Mouse (Mus musculus) midbrain, embryonic 11.5 days (tissue): ENCODE results near the gene Hilpda. TPM values are rescaled to one million over a fixed set of nuclear protein-coding genes. Genes with fewer than 3 reads are reported as not detected.

Experiments used
- ATAC-seq: fragments of 200-750 bp; cut with Nextera tagmentation; 2 replicates; pipeline ENCODE4 v1.8.0; 2017; ENCODE audit warnings: moderate TSS enrichment, moderate library complexity; ENCODE audit not compliant: low FRiP score
- DNase-seq: peaks from one replicate; pipeline ENCODE4 v3.0.0; 2015; ENCODE audit warnings: low spot score; ENCODE audit errors: missing footprints
- H3K27ac ChIP-seq: fragments of 300-500 bp; sonication (generic); 2 replicates; pipeline ENCODE4 v1.5.1; 2014; ENCODE audit warnings: low read depth, low read length
- H3K27me3 ChIP-seq: fragments of 300-500 bp; sonication (generic); 2 replicates; pipeline ENCODE4 v1.6.1; 2014; ENCODE audit warnings: mild to moderate bottlenecking, low read length, moderate library complexity, mixed read lengths; ENCODE audit not compliant: control insufficient read depth, insufficient read depth
- H3K36me3 ChIP-seq: fragments of 300-500 bp; sonication (generic); 2 replicates; pipeline ENCODE4 v1.6.1; 2014; ENCODE audit warnings: mild to moderate bottlenecking, low read length, moderate library complexity, mixed read lengths; ENCODE audit not compliant: control insufficient read depth, insufficient read depth
- H3K4me1 ChIP-seq: fragments of 300-500 bp; sonication (generic); 2 replicates; pipeline ENCODE4 v1.6.1; 2014; ENCODE audit warnings: low read length; ENCODE audit not compliant: control insufficient read depth, insufficient read depth
- H3K4me2 ChIP-seq: fragments of 300-500 bp; sonication (generic); 2 replicates; pipeline ENCODE4 v1.6.1; 2014; ENCODE audit warnings: mild to moderate bottlenecking, moderate library complexity
- H3K4me3 ChIP-seq: fragments of 300-500 bp; sonication (generic); 2 replicates; pipeline ENCODE4 v1.5.1; 2014; ENCODE audit warnings: low read depth, low read length
- H3K9ac ChIP-seq: fragments of 300-500 bp; sonication (generic); 2 replicates; pipeline ENCODE4 v1.6.1; 2014; ENCODE audit warnings: low read length
- H3K9me3 ChIP-seq: fragments of 300-500 bp; sonication (generic); 2 replicates; pipeline ENCODE4 v1.6.1; 2016; ENCODE audit warnings: low read length; ENCODE audit not compliant: control insufficient read depth
- WGBS: fragments of 180-500 bp; shearing (Covaris S2); extraction: QIAGEN DNeasy Blood & Tissue Kit; methylation state at CpG from one replicate; pipeline ENCODE4 v1.1.7; 2014; 5-methylcytosine and 5-hydroxymethylcytosine counted together
- polyA plus RNA-seq: library from polyadenylated mRNA; unstranded; fragments of >200 nt; fragmentation: Nextera tagmentation; extraction: Ambion mirVana; gene quantifications from 2 replicates; pipeline ENCODE4 v1.2.1, GENCODE M21; 2014

The Hilpda gene
- polyA plus RNA-seq, 1 experiment from 2014 or later = 30.1 TPM

GRCm38 (mm10) chr6:29242265-29242664, 30.0 kb upstream of the Hilpda start:
- Histone ChIP-seq H3K4me2 (no peak overlapping the region), H3K9me3 (no peaks in the 10 kb centered on the region), H3K4me3 (no peak overlapping the region), H3K36me3 (no peaks in the 10 kb centered on the region), H3K4me1 (no peaks in the 10 kb centered on the region), H3K27ac (no peak overlapping the region), H3K9ac (no peak overlapping the region), H3K27me3 (no peaks in the 10 kb centered on the region)
- ATAC-seq (no peak), DNase-seq (no peak)
- WGBS = 50% methylated on average over 1 of the region's 1 CpGs

GRCm38 (mm10) chr6:29245272-29246120, 26.8 kb upstream of the Hilpda start:
- ATAC-seq (no peak), DNase-seq (no peak)
- Histone ChIP-seq H3K4me3 (no peak overlapping the region), H3K4me2 (no peak overlapping the region), H3K9me3 (no peaks in the 10 kb centered on the region), H3K27ac (no peak overlapping the region), H3K27me3 (no peaks in the 10 kb centered on the region), H3K9ac (no peak overlapping the region), H3K36me3 (no peaks in the 10 kb centered on the region), H3K4me1 (no peaks in the 10 kb centered on the region)
- 80% methylated on average over 14 of the region's 14 CpGs for WGBS

- H3K27me3 ChIP-seq = no peaks in the 10 kb centered on the region
- no peak overlapping the region for H3K9ac ChIP-seq
- no peaks in the 10 kb centered on the region for H3K36me3 ChIP-seq
- H3K9me3 ChIP-seq = no peaks in the 10 kb centered on the region
- WGBS = 79% methylated on average over 3 of the region's 3 CpGs
- H3K27ac ChIP-seq = no peak overlapping the region
- ATAC-seq (no peak), DNase-seq (no peak)
- H3K4me1 ChIP-seq = no peaks in the 10 kb centered on the region
- no peak overlapping the region for H3K4me2 ChIP-seq
- H3K4me3 ChIP-seq = no peak overlapping the region
Measured at GRCm38 (mm10) chr6:29246183-29246582, 26.1 kb upstream of the Hilpda start.

DNA sequence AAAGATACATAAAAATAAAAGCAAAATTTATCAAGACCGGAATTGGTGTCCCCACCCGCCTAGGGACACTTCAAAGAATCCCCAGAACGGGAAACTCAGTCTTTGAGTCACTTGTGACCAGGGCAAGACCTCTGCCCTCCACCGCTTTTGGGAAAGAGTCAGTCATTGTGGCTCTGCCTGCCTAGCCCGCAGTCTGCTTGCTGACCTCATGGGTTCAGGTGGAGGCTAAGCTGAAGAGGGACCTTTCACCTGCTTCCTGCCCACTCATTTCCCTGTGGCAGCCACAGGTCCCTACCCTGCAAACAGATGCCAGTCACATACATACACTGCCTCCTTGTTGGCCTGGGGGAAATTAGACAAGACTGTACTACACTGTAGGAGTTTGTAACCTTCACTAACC, 25.7 kb upstream of the Hilpda start:
- 57% methylated on average over 5 of the region's 5 CpGs for WGBS
- no peak for DNase-seq
- ATAC-seq = no peak
- Histone ChIP-seq H3K4me2 (no peak overlapping the region), H3K9me3 (no peaks in the 10 kb centered on the region), H3K4me3 (no peak overlapping the region), H3K27me3 (no peaks in the 10 kb centered on the region), H3K36me3 (no peaks in the 10 kb centered on the region), H3K27ac (no peak overlapping the region), H3K4me1 (no peaks in the 10 kb centered on the region), H3K9ac (no peak overlapping the region)

GRCm38 (mm10) chr6:29247072-29247471, 25.2 kb upstream of the Hilpda start:
- no peaks in the 10 kb centered on the region for H3K27me3 ChIP-seq
- no peaks in the 10 kb centered on the region for H3K9me3 ChIP-seq
- H3K4me1 ChIP-seq = no peaks in the 10 kb centered on the region
- H3K4me3 ChIP-seq = no peak overlapping the region
- no peak for DNase-seq
- H3K4me2 ChIP-seq = no peak overlapping the region
- no peaks in the 10 kb centered on the region for H3K36me3 ChIP-seq
- H3K27ac ChIP-seq = no peak overlapping the region
- no peak overlapping the region for H3K9ac ChIP-seq
- ATAC-seq = no peak
- WGBS = 48% methylated on average over 4 of the region's 4 CpGs

DNA sequence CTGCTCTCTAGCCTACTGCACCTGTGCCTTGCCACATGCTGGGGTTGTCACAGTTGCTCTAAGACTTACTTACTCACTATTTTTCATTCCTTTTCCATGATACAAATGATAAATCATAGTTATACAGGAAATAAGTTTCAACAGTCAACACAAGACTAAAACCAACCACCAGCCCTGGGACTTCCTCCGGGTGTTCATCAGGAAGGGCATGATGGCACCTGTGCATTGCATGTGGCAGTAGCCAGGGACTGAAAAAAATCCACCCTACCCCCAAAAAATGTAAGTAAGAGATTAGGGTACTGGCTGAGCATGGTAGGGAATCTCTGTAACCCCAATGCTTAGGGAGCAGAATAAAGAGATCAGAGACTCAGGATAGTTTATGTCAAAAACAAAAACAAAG, 12.9 kb upstream of the Hilpda start:
- no peak for ATAC-seq
- no peak for DNase-seq
- WGBS = 90% methylated on average over 1 of the region's 1 CpGs

DNA sequence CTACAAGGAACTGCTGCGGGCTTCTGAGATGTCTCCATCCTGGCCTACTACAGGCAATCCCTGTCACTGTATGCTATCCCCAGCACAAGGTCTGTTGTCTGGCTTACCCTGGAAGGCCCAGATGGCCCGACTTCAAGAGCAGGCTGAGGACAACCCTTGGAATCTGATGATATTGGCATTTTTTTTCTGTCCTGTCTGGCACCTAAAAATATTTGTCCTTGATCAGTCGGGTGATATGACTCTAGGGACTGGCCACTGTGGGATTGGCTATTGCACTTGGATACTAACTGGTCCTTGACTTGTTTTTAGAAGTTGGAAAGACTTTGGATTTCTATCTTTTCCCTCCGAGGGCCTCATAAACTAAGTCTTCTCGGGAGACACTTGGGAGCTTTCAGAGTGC, 10.5 kb upstream of the Hilpda start:
- Histone ChIP-seq H3K4me1 (peaks cover 3% of the 10 kb centered on the region; the same call in 1 of the 2 replicates), H3K4me2 (no peak overlapping the region), H3K27ac (no peak overlapping the region), H3K4me3 (no peak overlapping the region), H3K9ac (no peak overlapping the region), H3K9me3 (no peaks in the 10 kb centered on the region), H3K27me3 (no peaks in the 10 kb centered on the region), H3K36me3 (no peaks in the 10 kb centered on the region)
- WGBS = 87% methylated on average over 5 of the region's 5 CpGs
- ATAC-seq (no peak), DNase-seq (no peak)

More for the DNA sequence above, 12.9 kb upstream of the Hilpda start:
- H3K27me3 ChIP-seq = no peaks in the 10 kb centered on the region
- H3K9ac ChIP-seq = no peak overlapping the region
- no peak overlapping the region for H3K27ac ChIP-seq
- H3K9me3 ChIP-seq = no peaks in the 10 kb centered on the region
- no peak overlapping the region for H3K4me3 ChIP-seq
- no peaks in the 10 kb centered on the region for H3K36me3 ChIP-seq
- H3K4me2 ChIP-seq = no peak overlapping the region
- peaks cover 3% of the 10 kb centered on the region; the same call in 1 of the 2 replicates for H3K4me1 ChIP-seq

GRCm38 (mm10) chr6:29263650-29264455, 8.4 kb upstream of the Hilpda start:
- no peak overlapping the region for H3K27ac ChIP-seq
- no peak overlapping the region for H3K4me3 ChIP-seq
- ATAC-seq (peak; percentile 61; the same call in 1 of the 2 replicates), DNase-seq (peak; percentile 89)
- H3K9me3 ChIP-seq = no peaks in the 10 kb centered on the region
- H3K9ac ChIP-seq = no peak overlapping the region
- H3K4me1 ChIP-seq = peaks cover 3% of the 10 kb centered on the region; the same call in 1 of the 2 replicates
- no peak overlapping the region for H3K4me2 ChIP-seq
- no peaks in the 10 kb centered on the region for H3K36me3 ChIP-seq
- no peaks in the 10 kb centered on the region for H3K27me3 ChIP-seq
- 40% methylated on average over 6 of the region's 6 CpGs for WGBS

DNA sequence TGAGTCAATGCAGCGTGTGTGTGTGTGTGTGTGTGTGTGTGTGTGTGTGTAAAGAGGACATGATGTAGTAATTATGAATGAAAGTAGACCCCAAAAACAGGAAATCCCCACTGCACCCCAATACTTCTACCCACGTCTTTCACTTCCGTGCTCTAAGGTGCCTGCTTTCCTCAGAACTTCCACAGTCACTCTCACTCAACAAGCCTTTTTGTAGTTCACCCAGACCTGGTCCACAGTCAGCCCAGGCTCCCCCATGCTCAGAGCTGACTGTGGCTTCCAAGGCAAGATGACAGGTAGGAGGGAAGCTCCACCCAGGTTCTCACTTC, 7.9 kb upstream of the Hilpda start:
- no peaks in the 10 kb centered on the region for H3K9me3 ChIP-seq

More for the DNA sequence above, 7.9 kb upstream of the Hilpda start:
- no peak for DNase-seq
- no peak overlapping the region for H3K9ac ChIP-seq
- no peaks in the 10 kb centered on the region for H3K36me3 ChIP-seq
- 82% methylated on average over 3 of the region's 3 CpGs for WGBS
- no peaks in the 10 kb centered on the region for H3K27me3 ChIP-seq
- peaks cover 3% of the 10 kb centered on the region; the same call in 1 of the 2 replicates for H3K4me1 ChIP-seq
- H3K27ac ChIP-seq = no peak overlapping the region
- H3K4me3 ChIP-seq = no peak overlapping the region
- H3K4me2 ChIP-seq = no peak overlapping the region
- ATAC-seq = no peak
